ENCODE assay signal across 34 mouse cellular contexts in genomic region chr2:14206798-14207197, GRCm38 (mm10). TPM values are rescaled to one million over a fixed set of nuclear protein-coding genes. Genes with fewer than 3 reads are reported as not detected.
A peak's percentile ranks its signal among the peaks of the same experiment; 100 is the strongest.
DNase-seq lines count a peak whose midpoint lies in the region; ATAC-seq and TF ChIP-seq lines count a peak whose summit lies in the region.
"Had no signal": no experiment of that assay in that cellular context is flagged by ENCODE, and none has a peak within 500 bp of the region (broad histone marks: within the 10 kb centered on the region; RNA-seq: fewer than 3 reads in every experiment).

No protein-coding gene starts in this region.

- no peak overlapping the region for H3K4me3 ChIP-seq in forebrain, postnatal 0 days (ENCODE audit: low read depth, low read length)
- no peak overlapping the region for H3K4me3 ChIP-seq in forebrain, embryonic 15.5 days
- no peak overlapping the region for H3K4me3 ChIP-seq in midbrain, embryonic 11.5 days (ENCODE audit: low read depth, low read length)
- no peak overlapping the region for H3K4me3 ChIP-seq in midbrain, embryonic 16.5 days (ENCODE audit: low read depth, low read length)
- H3K4me3 ChIP-seq in forebrain, embryonic 12.5 days (replicated peaks): no peak overlapping the region
- H3K4me3 ChIP-seq: embryonic facial prominence, embryonic 13.5 days; forebrain, embryonic 10.5 days; hindbrain, embryonic 12.5 days; intestine, embryonic 15.5 days; limb, embryonic 13.5 days; midbrain, embryonic 15.5 days; myocyte; neural tube, embryonic 12.5 days had no signal

- no peak for TF ChIP-seq CTCF in forebrain, postnatal 0 days (IDR thresholded peaks at IDR 0.05; ENCODE audit: low read depth)

- no peak overlapping the region for H3K27ac ChIP-seq in forebrain, postnatal 0 days (ENCODE audit: low read depth, low read length)
- H3K27ac ChIP-seq in forebrain, embryonic 15.5 days (replicated peaks): no peak overlapping the region
- no peak overlapping the region for H3K27ac ChIP-seq in midbrain, embryonic 11.5 days (ENCODE audit: low read depth, low read length)
- H3K27ac ChIP-seq in midbrain, embryonic 16.5 days (ENCODE audit: low read length): no peak overlapping the region
- no peak overlapping the region for H3K27ac ChIP-seq in forebrain, embryonic 12.5 days
- H3K27ac ChIP-seq: embryonic facial prominence, embryonic 13.5 days; forebrain, embryonic 10.5 days; hindbrain, embryonic 12.5 days; hindbrain, postnatal 0 days; intestine, embryonic 15.5 days; kidney, postnatal 0 days; limb, embryonic 13.5 days; liver, embryonic 14.5 days; midbrain, embryonic 15.5 days; neural tube, embryonic 12.5 days had no signal

- no peaks in the 10 kb centered on the region for H3K36me3 ChIP-seq in forebrain, postnatal 0 days (ENCODE audit: insufficient read depth)
- H3K36me3 ChIP-seq in forebrain, embryonic 15.5 days: no peaks in the 10 kb centered on the region
- H3K36me3 ChIP-seq in midbrain, embryonic 11.5 days (ENCODE audit: control insufficient read depth, insufficient read depth, low read length): no peaks in the 10 kb centered on the region
- no peaks in the 10 kb centered on the region for H3K36me3 ChIP-seq in midbrain, embryonic 16.5 days (ENCODE audit: control insufficient read depth, insufficient read depth, low read length)
- H3K36me3 ChIP-seq in forebrain, embryonic 12.5 days (replicated peaks): no peaks in the 10 kb centered on the region
- H3K36me3 ChIP-seq: embryonic facial prominence, embryonic 13.5 days; forebrain, embryonic 10.5 days; hindbrain, embryonic 12.5 days; intestine, embryonic 15.5 days; limb, embryonic 13.5 days; midbrain, embryonic 15.5 days; neural tube, embryonic 12.5 days had no signal

- no peak overlapping the region for H3K9ac ChIP-seq in forebrain, postnatal 0 days
- H3K9ac ChIP-seq in forebrain, embryonic 15.5 days (replicated peaks): no peak overlapping the region
- no peak overlapping the region for H3K9ac ChIP-seq in midbrain, embryonic 11.5 days (ENCODE audit: low read length)
- H3K9ac ChIP-seq in midbrain, embryonic 16.5 days (ENCODE audit: low read depth, low read length): no peak overlapping the region
- H3K9ac ChIP-seq in forebrain, embryonic 12.5 days: no peak overlapping the region
- H3K9ac ChIP-seq: embryonic facial prominence, embryonic 13.5 days; hindbrain, embryonic 12.5 days; intestine, embryonic 15.5 days; limb, embryonic 13.5 days; liver, embryonic 14.5 days; lung, embryonic 14.5 days; midbrain, embryonic 15.5 days; neural tube, embryonic 12.5 days had no signal

- 72% methylated on average over 4 of the region's 4 CpGs for WGBS in forebrain, postnatal 0 days
- 79% methylated on average over 4 of the region's 4 CpGs for WGBS in forebrain, embryonic 15.5 days
- 85% methylated on average over 4 of the region's 4 CpGs for WGBS in midbrain, embryonic 11.5 days
- WGBS in midbrain, embryonic 16.5 days: 79% methylated on average over 4 of the region's 4 CpGs
- 80% methylated on average over 4 of the region's 4 CpGs for WGBS in forebrain, embryonic 12.5 days

- H3K4me2 ChIP-seq in forebrain, postnatal 0 days (ENCODE audit: low read depth): no peak overlapping the region
- no peak overlapping the region for H3K4me2 ChIP-seq in forebrain, embryonic 15.5 days (replicated peaks)
- H3K4me2 ChIP-seq in midbrain, embryonic 11.5 days: no peak overlapping the region
- no peak overlapping the region for H3K4me2 ChIP-seq in midbrain, embryonic 16.5 days (ENCODE audit: low read length)
- no peak overlapping the region for H3K4me2 ChIP-seq in forebrain, embryonic 12.5 days
- H3K4me2 ChIP-seq: embryonic facial prominence, embryonic 13.5 days; heart, embryonic 11.5 days; hindbrain, embryonic 12.5 days; intestine, embryonic 15.5 days; limb, embryonic 13.5 days; lung, embryonic 14.5 days; midbrain, embryonic 15.5 days; neural tube, embryonic 12.5 days had no signal

- H3K4me1 ChIP-seq in forebrain, postnatal 0 days (ENCODE audit: insufficient read depth): no peaks in the 10 kb centered on the region
- no peaks in the 10 kb centered on the region for H3K4me1 ChIP-seq in forebrain, embryonic 15.5 days
- no peaks in the 10 kb centered on the region for H3K4me1 ChIP-seq in midbrain, embryonic 11.5 days (ENCODE audit: control insufficient read depth, insufficient read depth, low read length)
- H3K4me1 ChIP-seq in midbrain, embryonic 16.5 days (ENCODE audit: control insufficient read depth, insufficient read depth, low read length): no peaks in the 10 kb centered on the region
- H3K4me1 ChIP-seq in forebrain, embryonic 12.5 days: no peaks in the 10 kb centered on the region
- H3K4me1 ChIP-seq: embryonic facial prominence, embryonic 13.5 days; forebrain, embryonic 10.5 days; hindbrain, embryonic 12.5 days; intestine, embryonic 15.5 days; limb, embryonic 13.5 days; midbrain, embryonic 15.5 days; neural tube, embryonic 12.5 days had no signal

- no peak for ATAC-seq in forebrain, postnatal 0 days
- no peak for ATAC-seq in forebrain, embryonic 15.5 days (replicated peaks)
- ATAC-seq in midbrain, embryonic 11.5 days (ENCODE audit: low FRiP score): no peak
- no peak for ATAC-seq in midbrain, embryonic 16.5 days
- ATAC-seq in megakaryocyte, adult 5-6 weeks (ENCODE audit: poor library complexity, severe bottlenecking): peak; percentile 87
- ATAC-seq in forebrain, embryonic 12.5 days (ENCODE audit: low FRiP score): no peak
- ATAC-seq: hindbrain, postnatal 0 days; intestine, embryonic 15.5 days; midbrain, embryonic 15.5 days had no signal

- no peaks in the 10 kb centered on the region for H3K9me3 ChIP-seq in forebrain, postnatal 0 days (ENCODE audit: low read length)
- H3K9me3 ChIP-seq in forebrain, embryonic 15.5 days: no peaks in the 10 kb centered on the region
- no peaks in the 10 kb centered on the region for H3K9me3 ChIP-seq in midbrain, embryonic 11.5 days (ENCODE audit: control insufficient read depth, low read length)
- H3K9me3 ChIP-seq in midbrain, embryonic 16.5 days (replicated peaks; ENCODE audit: control insufficient read depth, low read length, poor library complexity, severe bottlenecking): no peaks in the 10 kb centered on the region
- no peaks in the 10 kb centered on the region for H3K9me3 ChIP-seq in forebrain, embryonic 12.5 days
- H3K9me3 ChIP-seq: embryonic facial prominence, embryonic 13.5 days; forebrain, embryonic 10.5 days; hindbrain, embryonic 12.5 days; intestine, embryonic 15.5 days; limb, embryonic 13.5 days; midbrain, embryonic 15.5 days; neural tube, embryonic 12.5 days had no signal

- H3K27me3 ChIP-seq in forebrain, postnatal 0 days (ENCODE audit: insufficient read depth, low read length): no peaks in the 10 kb centered on the region
- no peaks in the 10 kb centered on the region for H3K27me3 ChIP-seq in forebrain, embryonic 15.5 days
- H3K27me3 ChIP-seq in midbrain, embryonic 11.5 days (ENCODE audit: control insufficient read depth, insufficient read depth, low read length): no peaks in the 10 kb centered on the region
- no peaks in the 10 kb centered on the region for H3K27me3 ChIP-seq in midbrain, embryonic 16.5 days (ENCODE audit: control insufficient read depth, insufficient read depth, low read depth, low read length)
- H3K27me3 ChIP-seq in forebrain, embryonic 12.5 days: no peaks in the 10 kb centered on the region
- H3K27me3 ChIP-seq: embryonic facial prominence, embryonic 13.5 days; hindbrain, embryonic 12.5 days; intestine, embryonic 15.5 days; limb, embryonic 13.5 days; midbrain, embryonic 15.5 days; neural tube, embryonic 12.5 days had no signal

- peak; percentile 1 for DNase-seq in forebrain, postnatal 0 days
- peak; percentile 45 for DNase-seq in midbrain, embryonic 11.5 days (ENCODE audit: low spot score, missing footprints)
- DNase-seq in adipocyte (ENCODE audit: low spot score): no peak
- DNase-seq in urinary bladder, postnatal 14 days (ENCODE audit: low spot score): no peak
- DNase-seq: adrenal gland, postnatal 36 days; cerebellum, adult 11 months; cerebellum, adult 9-10 months; cerebellum, postnatal 36 days; gastrocnemius, postnatal 10 days; heart, postnatal 36 days; kidney, adult 8-10 months; kidney, postnatal 4 days; lung, embryonic 14.5 days; right cerebral cortex, adult 18-20 months; spleen, adult 18-20 months; thymus, adult 2 months had no signal

RNA-seq across cellular contexts. Expression of gene Mrc1, which starts 22.4 kb away (rescaled TPM):
- 9.9 and 17.1 TPM in 2 replicates for total RNA-seq in forebrain, postnatal 0 days (2014; rRNA removed)
- polyA plus RNA-seq in forebrain, postnatal 0 days (2015; fragmentation: Nextera tagmentation; extraction: Ambion mirVana): 3.6 and 4.1 TPM in 2 replicates
- polyA plus RNA-seq in forebrain, embryonic 15.5 days (2015; fragmentation: Nextera tagmentation; extraction: Ambion mirVana): 3.6 and 4.1 TPM in 2 replicates
- polyA plus RNA-seq in midbrain, embryonic 11.5 days (2014; fragmentation: Nextera tagmentation; extraction: Ambion mirVana): 6.4 and 8.3 TPM in 2 replicates
- 4.8 and 6.0 TPM in 2 replicates for polyA plus RNA-seq in midbrain, embryonic 16.5 days (2015; fragmentation: Nextera tagmentation; extraction: Ambion mirVana)
- total RNA-seq in megakaryocyte, adult 5-6 weeks (2015): 5.9 and 8.7 TPM in 2 replicates
- total RNA-seq in megakaryocyte, adult 5-6 weeks (2017): 10.3 and 11.3 TPM in 2 replicates
- 3.0 and 3.2 TPM in 2 replicates for polyA plus RNA-seq in forebrain, embryonic 12.5 days (2016; fragmentation: Nextera tagmentation; extraction: Ambion mirVana)

RNA-seq across cellular contexts. Expression of gene Tmem236, which starts 32.5 kb away (rescaled TPM):
- total RNA-seq in forebrain, postnatal 0 days (2014; rRNA removed): 0.23 and 0.24 TPM in 2 replicates
- polyA plus RNA-seq in forebrain, postnatal 0 days (2015; fragmentation: Nextera tagmentation; extraction: Ambion mirVana): 0.12 and 0.13 TPM in 2 replicates
- polyA plus RNA-seq in forebrain, embryonic 15.5 days (2015; fragmentation: Nextera tagmentation; extraction: Ambion mirVana): 0.11 TPM in 2 replicates
- 0.08 TPM in 1 of 2 replicates, not detected in the other for polyA plus RNA-seq in midbrain, embryonic 11.5 days (2014; fragmentation: Nextera tagmentation; extraction: Ambion mirVana)
- 0.17 and 0.18 TPM in 2 replicates for polyA plus RNA-seq in midbrain, embryonic 16.5 days (2015; fragmentation: Nextera tagmentation; extraction: Ambion mirVana)
- total RNA-seq in megakaryocyte, adult 5-6 weeks (2015): 0.11 and 1.0 TPM in 2 replicates
- 0.37 and 0.59 TPM in 2 replicates for total RNA-seq in megakaryocyte, adult 5-6 weeks (2017)
- 0.05 TPM in 1 of 2 replicates, not detected in the other for polyA plus RNA-seq in forebrain, embryonic 12.5 days (2016; fragmentation: Nextera tagmentation; extraction: Ambion mirVana)
- total RNA-seq: adrenal gland, adult 18-20 months; heart, postnatal 36 days had no signal
- polyA plus RNA-seq: forebrain, embryonic 10.5 days; gonadal fat pad, adult 2 months; heart, embryonic 11.5 days; hindbrain, embryonic 12.5 days; lung, embryonic 14.5 days had no signal

Comparison
In these comparisons a context has a peak if more than half of its experiments do, and no peak if none do; other contexts are left out.
1. DNase-seq: peak in forebrain, postnatal 0 days (single experiment) and midbrain, embryonic 11.5 days (single experiment); none in adipocyte (single experiment) and urinary bladder, postnatal 14 days (single experiment).